Mouse (Mus musculus) thymus, postnatal 25 days (tissue): ENCODE measurements around the gene Cfap299.

ENCODE experiments used
- DNase-seq: peaks from one replicate; pipeline ENCODE4 v3.0.0; 2022

The Cfap299 gene

DNA sequence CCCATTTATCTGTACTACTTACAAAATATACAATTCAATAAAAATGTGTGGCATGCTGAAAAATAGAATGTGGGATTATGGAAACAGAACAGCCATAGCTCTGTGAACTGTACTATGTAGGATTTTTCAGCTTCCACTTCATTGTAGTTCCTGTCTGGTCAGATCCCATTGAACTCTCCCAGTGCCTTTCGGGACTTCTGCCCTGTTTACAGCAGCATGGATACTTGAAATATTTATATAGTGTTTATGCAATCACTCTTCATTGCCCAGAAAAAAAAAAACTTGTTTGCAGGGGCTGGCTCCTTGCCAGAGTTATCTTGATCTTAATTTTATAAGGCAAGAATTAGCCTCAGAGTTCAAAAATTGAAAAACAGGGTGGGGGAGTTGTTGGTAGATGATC is 515.6 kb downstream of the Cfap299 start:
- no peak for DNase-seq
